Mouse (Mus musculus) heart, embryonic 15.5 days (tissue): ENCODE results near the gene Ino80d. TPM values are rescaled to one million over a fixed set of nuclear protein-coding genes. Genes with fewer than 3 reads are reported as not detected.
"Not testable (repeated sequence)": the region's sequence is repeated elsewhere in the genome, so short reads cannot be mapped to it uniquely, and the experiment has no call there.

Experiments used
- ATAC-seq: fragments of 200-750 bp; cut with Nextera tagmentation; replicated peaks from 2 replicates; pipeline ENCODE4 v1.8.0; 2017; ENCODE audit warnings: low read depth, moderate TSS enrichment; ENCODE audit not compliant: insufficient number of reproducible peaks, insufficient read depth, low FRiP score
- H3K27ac ChIP-seq: fragments of 300-500 bp; sonication (generic); 2 replicates; pipeline ENCODE4 v1.5.1; 2015; ENCODE audit warnings: mild to moderate bottlenecking, inconsistent platforms
- H3K27me3 ChIP-seq: fragments of 300-500 bp; sonication (generic); 2 replicates; pipeline ENCODE4 v1.6.1; 2015; ENCODE audit warnings: inconsistent platforms
- H3K36me3 ChIP-seq: fragments of 300-500 bp; sonication (generic); 2 replicates; pipeline ENCODE4 v1.6.1; 2015; ENCODE audit warnings: mild to moderate bottlenecking, inconsistent platforms
- H3K4me1 ChIP-seq: fragments of 300-500 bp; sonication (generic); replicated peaks from 2 replicates; pipeline ENCODE4 v1.6.1; 2015; ENCODE audit warnings: inconsistent platforms
- H3K4me2 ChIP-seq: fragments of 300-500 bp; sonication (generic); 2 replicates; pipeline ENCODE4 v1.6.1; 2015; ENCODE audit warnings: inconsistent platforms, mild to moderate bottlenecking, moderate library complexity
- H3K4me3 ChIP-seq: fragments of 300-500 bp; sonication (generic); 2 replicates; pipeline ENCODE4 v1.5.1; 2015; ENCODE audit warnings: mild to moderate bottlenecking, inconsistent platforms
- H3K9ac ChIP-seq: fragments of 300-500 bp; sonication (generic); 2 replicates; pipeline ENCODE4 v1.6.1; 2015; ENCODE audit warnings: mild to moderate bottlenecking, inconsistent platforms
- H3K9me3 ChIP-seq: fragments of 300-500 bp; sonication (generic); replicated peaks from 2 replicates; pipeline ENCODE4 v1.6.1; 2016; ENCODE audit warnings: inconsistent platforms
- WGBS: fragments of 180-500 bp; shearing (Covaris S2); methylation state at CpG from one replicate; pipeline ENCODE4 v1.1.7; 2015; ENCODE audit warnings: mixed read lengths; 5-methylcytosine and 5-hydroxymethylcytosine counted together
- polyA plus RNA-seq: library from polyadenylated mRNA; unstranded; fragments of >200 nt; fragmentation: Nextera tagmentation; extraction: Ambion mirVana; gene quantifications from 2 replicates; pipeline ENCODE4 v1.2.1, GENCODE M21; 2015

Gene Ino80d
- polyA plus RNA-seq: 7.1 and 9.1 TPM in 2 replicates

DNA sequence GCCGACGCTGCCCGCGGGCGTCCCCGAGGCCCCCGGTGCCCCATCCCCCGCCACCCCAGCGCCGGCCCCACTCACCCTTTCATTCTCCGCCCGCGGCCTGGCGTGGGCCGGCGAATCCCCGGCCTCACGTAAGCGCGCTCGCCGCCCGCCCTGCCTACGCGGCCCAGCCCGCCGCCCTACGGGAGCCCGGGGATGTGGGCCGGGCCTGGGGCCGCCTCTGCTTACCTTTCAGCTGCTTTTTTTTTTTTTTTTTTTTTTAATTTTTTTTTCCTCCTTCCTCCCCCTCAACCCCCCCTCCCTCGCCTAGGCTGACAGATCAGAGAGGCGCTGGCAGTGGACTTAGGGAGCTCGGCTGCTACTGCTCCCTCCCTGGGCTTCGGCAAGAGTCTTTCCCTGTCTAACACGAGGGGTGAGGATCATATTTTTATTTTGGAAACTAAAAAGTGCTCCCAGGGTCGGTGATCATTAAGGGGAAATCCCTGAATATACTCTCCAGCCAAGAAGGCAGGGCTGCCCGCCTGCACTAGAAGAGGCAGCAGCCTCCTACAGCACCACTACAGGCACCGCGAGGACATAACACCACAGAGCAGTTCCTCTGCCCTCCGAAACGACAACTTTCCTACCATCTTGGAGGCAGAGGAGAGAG is at the start of gene Ino80d:
Gene Ino80d (minus strand): TSS at position 532 of the 646 bp plus-strand sequence.
- ATAC-seq: peak; percentile 86
- peak within 1 kb of the TSS; percentile 99 for H3K9ac ChIP-seq
- whole genome bisulfite sequencing: under 1% methylated on average over 25 of the region's 42 CpGs
- peak within 1 kb of the TSS; percentile 95 for H3K4me3 ChIP-seq
- peak within 1 kb of the TSS; percentile 72 for H3K4me2 ChIP-seq
- no peaks in the 10 kb centered on the region for H3K27me3 ChIP-seq
- no peaks in the 10 kb centered on the region for H3K9me3 ChIP-seq
- H3K27ac ChIP-seq: peak within 1 kb of the TSS; percentile 96
- H3K36me3 ChIP-seq: peaks cover 8% of the 10 kb centered on the region
- H3K4me1 ChIP-seq: peaks cover 27% of the 10 kb centered on the region

- no peaks in the 10 kb centered on the region for H3K4me1 ChIP-seq
- 93% methylated on average over 13 of the region's 13 CpGs for WGBS
- H3K36me3 ChIP-seq: peaks cover 54% of the 10 kb centered on the region
Observed at GRCm38 (mm10) chr1:63140231-63140630, 25.8 kb upstream of the Ino80d start.

DNA sequence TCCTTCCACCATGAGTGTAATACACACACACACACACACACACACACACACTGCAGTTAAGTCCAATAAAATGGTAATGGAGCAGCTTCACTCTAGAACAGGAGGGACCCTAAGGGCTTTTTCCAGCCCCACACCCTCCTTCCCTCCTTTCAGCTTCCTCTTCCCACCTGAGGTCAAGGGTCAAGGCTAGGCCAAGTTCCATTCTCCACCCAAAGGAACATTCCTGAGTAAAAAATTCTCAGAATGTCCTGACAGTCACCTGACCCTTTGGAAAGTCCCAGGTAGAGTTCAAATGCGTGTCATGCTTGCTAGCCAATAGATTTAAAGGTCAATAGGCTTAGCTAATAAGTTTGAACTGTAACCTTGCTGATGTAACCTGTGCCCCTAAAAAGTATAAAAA is 24.1 kb upstream of the Ino80d start:
- not testable (repeated sequence) for H3K4me1 ChIP-seq, H3K9ac ChIP-seq, H3K9me3 ChIP-seq, H3K27me3 ChIP-seq, H3K4me2 ChIP-seq, H3K4me3 ChIP-seq, H3K27ac ChIP-seq, ATAC-seq
- 97% methylated on average over 1 of the region's 1 CpGs for WGBS
- peaks cover 38% of the 10 kb centered on the region for H3K36me3 ChIP-seq

More at GRCm38 (mm10) chr1:63140231-63140630, 25.8 kb upstream of the Ino80d start:
- H3K9ac ChIP-seq: no peak overlapping the region
- no peaks in the 10 kb centered on the region for H3K9me3 ChIP-seq
- H3K27me3 ChIP-seq: no peaks in the 10 kb centered on the region
- no peak for ATAC-seq
- no peak overlapping the region for H3K4me2 ChIP-seq
- H3K4me3 ChIP-seq: no peak overlapping the region
- H3K27ac ChIP-seq: no peak overlapping the region

GRCm38 (mm10) chr1:63137971-63138370 is 23.5 kb upstream of the Ino80d start:
- ATAC-seq: no peak
- Histone ChIP-seq H3K27me3 (no peaks in the 10 kb centered on the region), H3K36me3 (peaks cover 33% of the 10 kb centered on the region), H3K4me2 (no peak overlapping the region), H3K27ac (no peak overlapping the region), H3K4me1 (no peaks in the 10 kb centered on the region), H3K4me3 (no peak overlapping the region), H3K9ac (no peak overlapping the region), H3K9me3 (no peaks in the 10 kb centered on the region)
- WGBS: 71% methylated on average over 2 of the region's 2 CpGs

GRCm38 (mm10) chr1:63134530-63134929 is 20.1 kb upstream of the Ino80d start:
- Histone ChIP-seq H3K27ac (no peak overlapping the region), H3K4me3 (no peak overlapping the region), H3K27me3 (no peaks in the 10 kb centered on the region), H3K36me3 (peaks cover 10% of the 10 kb centered on the region; the same call in 1 of the 2 replicates), H3K4me1 (peaks cover 8% of the 10 kb centered on the region), H3K9me3 (no peaks in the 10 kb centered on the region), H3K4me2 (no peak overlapping the region), H3K9ac (no peak overlapping the region)
- ATAC-seq: no peak
- WGBS: 68% methylated on average over 3 of the region's 3 CpGs

DNA sequence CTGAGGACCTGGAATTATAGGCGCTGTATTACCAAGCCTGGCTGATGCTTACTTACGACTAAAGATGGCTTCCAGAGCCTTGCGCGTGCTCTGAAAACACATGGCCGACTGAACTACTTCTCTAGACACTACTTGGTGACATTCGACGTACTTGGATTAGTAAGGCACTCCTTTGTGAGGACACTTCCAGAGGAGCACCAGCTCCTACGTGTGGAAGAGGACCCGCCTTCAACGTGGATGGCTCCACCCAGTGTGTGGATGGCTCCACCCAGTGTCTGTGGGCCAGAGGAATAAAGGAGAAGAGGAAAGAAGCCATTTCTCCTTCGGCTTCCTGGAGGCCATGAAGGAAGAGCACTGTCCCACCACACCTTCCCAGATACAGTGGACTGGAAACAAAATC is 17.3 kb upstream of the Ino80d start:
- no peak overlapping the region for H3K9ac ChIP-seq
- H3K36me3 ChIP-seq: no peaks in the 10 kb centered on the region
- H3K4me1 ChIP-seq: peaks cover 8% of the 10 kb centered on the region
- ATAC-seq: no peak
- no peaks in the 10 kb centered on the region for H3K27me3 ChIP-seq
- H3K4me2 ChIP-seq: no peak overlapping the region
- H3K9me3 ChIP-seq: no peaks in the 10 kb centered on the region
- H3K4me3 ChIP-seq: no peak overlapping the region
- no peak overlapping the region for H3K27ac ChIP-seq
- 91% methylated on average over 11 of the region's 11 CpGs for WGBS

GRCm38 (mm10) chr1:63130883-63131282 is 16.4 kb upstream of the Ino80d start:
- 85% methylated on average over 2 of the region's 2 CpGs for WGBS
- Histone ChIP-seq H3K4me3 (no peak overlapping the region), H3K9ac (no peak overlapping the region), H3K4me1 (peaks cover 8% of the 10 kb centered on the region), H3K27ac (no peak overlapping the region), H3K27me3 (no peaks in the 10 kb centered on the region), H3K4me2 (no peak overlapping the region), H3K36me3 (peaks cover 3% of the 10 kb centered on the region; the same call in 1 of the 2 replicates), H3K9me3 (no peaks in the 10 kb centered on the region)
- ATAC-seq: no peak

GRCm38 (mm10) chr1:63129857-63130690 is 15.6 kb upstream of the Ino80d start:
- no peaks in the 10 kb centered on the region for H3K9me3 ChIP-seq
- peak; percentile 51 for ATAC-seq

DNA sequence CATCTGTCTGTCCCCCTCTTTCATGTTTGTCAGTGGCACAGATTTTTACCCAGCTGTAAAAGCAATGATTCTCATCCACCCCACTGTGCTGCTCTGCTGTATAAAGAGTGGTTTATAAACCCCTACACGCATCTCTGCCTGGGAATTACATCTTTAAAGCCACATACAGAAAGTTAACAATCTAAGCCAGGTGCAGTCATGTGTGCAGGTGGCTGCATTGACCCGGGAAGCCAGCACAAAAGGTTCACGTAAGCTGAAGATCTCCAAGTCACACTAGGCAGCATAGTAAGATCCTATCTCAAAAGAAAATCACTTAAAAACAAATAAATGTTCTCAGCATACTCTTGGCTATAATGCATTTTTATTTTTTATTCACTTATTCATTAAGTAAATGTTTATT is 14.8 kb upstream of the Ino80d start:
- Histone ChIP-seq H3K4me3 (no peak overlapping the region), H3K4me2 (peak overlapping the region; percentile 64), H3K27ac (no peak overlapping the region), H3K4me1 (peaks cover 8% of the 10 kb centered on the region), H3K9me3 (no peaks in the 10 kb centered on the region), H3K36me3 (peaks cover 7% of the 10 kb centered on the region; the same call in 1 of the 2 replicates), H3K9ac (no peak overlapping the region), H3K27me3 (no peaks in the 10 kb centered on the region)
- ATAC-seq: no peak
- 76% methylated on average over 3 of the region's 3 CpGs for WGBS

More at GRCm38 (mm10) chr1:63129857-63130690, 15.6 kb upstream of the Ino80d start:
- H3K4me3 ChIP-seq: peak overlapping the region; percentile 40
- peaks cover 3% of the 10 kb centered on the region; the same call in 1 of the 2 replicates for H3K36me3 ChIP-seq
- peaks cover 8% of the 10 kb centered on the region for H3K4me1 ChIP-seq
- H3K9ac ChIP-seq: 0 out of 2 replicates have a peak overlapping the region, but pooled peaks have one; percentile 19
- peak overlapping the region; percentile 28; the same call in 1 of the 2 replicates for H3K27ac ChIP-seq
- WGBS: 10% methylated on average over 18 of the region's 18 CpGs
- H3K27me3 ChIP-seq: no peaks in the 10 kb centered on the region
- H3K4me2 ChIP-seq: peak overlapping the region; percentile 64

- no peaks in the 10 kb centered on the region for H3K9me3 ChIP-seq
- no peak overlapping the region for H3K4me2 ChIP-seq
- no peaks in the 10 kb centered on the region for H3K27me3 ChIP-seq
- ATAC-seq: no peak
- H3K27ac ChIP-seq: no peak overlapping the region
- H3K36me3 ChIP-seq: peaks cover 35% of the 10 kb centered on the region
- H3K4me3 ChIP-seq: no peak overlapping the region
- 87% methylated on average over 3 of the region's 3 CpGs for WGBS
- no peak overlapping the region for H3K9ac ChIP-seq
- peaks cover 8% of the 10 kb centered on the region for H3K4me1 ChIP-seq
Observed at GRCm38 (mm10) chr1:63126206-63126605, 11.7 kb upstream of the Ino80d start.

- Histone ChIP-seq H3K36me3 (peaks cover 54% of the 10 kb centered on the region), H3K4me3 (no peak overlapping the region), H3K9ac (no peak overlapping the region), H3K27ac (no peak overlapping the region), H3K4me2 (no peak overlapping the region), H3K4me1 (no peaks in the 10 kb centered on the region), H3K27me3 (no peaks in the 10 kb centered on the region), H3K9me3 (no peaks in the 10 kb centered on the region; the same call in 1 of the 2 replicates)
- 78% methylated on average over 6 of the region's 6 CpGs for whole genome bisulfite sequencing
- no peak for ATAC-seq
Observed at GRCm38 (mm10) chr1:63123823-63124450, 9.5 kb upstream of the Ino80d start.
